Mouse (Mus musculus) liver, embryonic 14.5 days (tissue): Measurements from ENCODE around the gene Snrnp40. TPM values are rescaled to one million over a fixed set of nuclear protein-coding genes. Genes with fewer than 3 reads are reported as not detected.

Source experiments
- ATAC-seq: fragments of 200-750 bp; cut with Nextera tagmentation; 2 replicates; pipeline ENCODE4 v1.8.0; 2017; ENCODE audit warnings: moderate number of reproducible peaks, mild to moderate bottlenecking, moderate library complexity; ENCODE audit not compliant: insufficient read depth
- DNase-seq, 3 experiments: peaks; one replicate each; pipeline ENCODE4 v3.0.0-alpha.2; 2012 to 2013; ENCODE audit warnings: low read depth in 3 of 3, low spot score in 3 of 3
- H3K27ac ChIP-seq: fragments of 300-500 bp; sonication (generic); 2 replicates; pipeline ENCODE4 v1.5.1; 2014; ENCODE audit warnings: moderate library complexity, mild to moderate bottlenecking, control low read depth, inconsistent platforms
- H3K27me3 ChIP-seq: fragments of 300-500 bp; sonication (generic); 2 replicates; pipeline ENCODE4 v1.6.1; 2014; ENCODE audit warnings: mild to moderate bottlenecking, low read length, moderate library complexity; ENCODE audit not compliant: control insufficient read depth, insufficient read depth
- H3K36me3 ChIP-seq: fragments of 300-500 bp; sonication (generic); replicated peaks from 2 replicates; pipeline ENCODE4 v1.6.1; 2014; ENCODE audit warnings: low read depth; ENCODE audit not compliant: control insufficient read depth, insufficient read depth
- H3K4me1 ChIP-seq, 2 experiments: fragments of 200-500 bp in 1 of 2; fragments of 300-500 bp in 1 of 2; sonication (generic) in 1 of 2; replicated peaks; 2 replicates each; pipeline ENCODE4 v1.6.1; 2012 to 2014; ENCODE audit warnings: antibody characterized with exemption in 1 of 2, inconsistent platforms in 1 of 2, low read length in 1 of 2; ENCODE audit not compliant: control insufficient read depth in 2 of 2, insufficient read depth in 2 of 2
- H3K4me2 ChIP-seq: fragments of 300-500 bp; sonication (generic); 2 replicates; pipeline ENCODE4 v1.6.1; 2014; ENCODE audit warnings: low read depth, mild to moderate bottlenecking, control low read depth, moderate library complexity
- H3K4me3 ChIP-seq, 2 experiments: fragments of 200-500 bp in 1 of 2; fragments of 300-500 bp in 1 of 2; sonication (generic) in 1 of 2; 2 replicates each; pipeline ENCODE4 v1.5.1; 2012 to 2014; ENCODE audit warnings: low read depth in 2 of 2, low read length in 2 of 2, mild to moderate bottlenecking in 2 of 2, control low read depth in 1 of 2, inconsistent platforms in 1 of 2, moderate library complexity in 1 of 2; ENCODE audit not compliant: insufficient read depth in 1 of 2
- H3K9ac ChIP-seq: fragments of 300-500 bp; sonication (generic); replicated peaks from 2 replicates; pipeline ENCODE4 v1.6.1; 2014; ENCODE audit warnings: mild to moderate bottlenecking, control low read depth, moderate library complexity
- H3K9me3 ChIP-seq: fragments of 300-500 bp; sonication (generic); 2 replicates; pipeline ENCODE4 v1.6.1; 2016; ENCODE audit warnings: low read length, mixed read lengths; ENCODE audit not compliant: control insufficient read depth
- CTCF ChIP-seq: IDR thresholded peaks from 2 replicates; pipeline ENCODE4 v1.5.1; 2016; ENCODE audit warnings: antibody characterized with exemption, low read depth, control low read depth
- EP300 ChIP-seq: IDR thresholded peaks from 2 replicates; pipeline ENCODE4 v1.6.1; 2016; ENCODE audit warnings: antibody characterized with exemption, low read depth
- WGBS: fragments of 180-500 bp; shearing (Covaris S2); extraction: QIAGEN DNeasy Blood & Tissue Kit; methylation state at CpG from one replicate; pipeline ENCODE4 v1.1.7; 2014; ENCODE audit not compliant: insufficient replicate concordance; 5-methylcytosine and 5-hydroxymethylcytosine counted together
- polyA plus RNA-seq, 2 experiments: library from polyadenylated mRNA; depleted of rRNA in 1 of 2; stranded (reverse) in 1 of 2; unstranded in 1 of 2; fragments of >200 nt; fragmentation: Nextera tagmentation in 1 of 2; extraction: Ambion mirVana in 1 of 2; gene quantifications; 2 replicates each; pipeline versions ENCODE4 v1.2.1 to v1.2.3; 2012 to 2014

Snrnp40 gene
- polyA plus RNA-seq, 2 experiments, result 50.3 to 74.6 TPM

- DNase-seq, result no peak
- H3K9me3 ChIP-seq, result no peaks in the 10 kb centered on the region
- H3K4me2 ChIP-seq, result no peak overlapping the region
- no peak overlapping the region for H3K27ac ChIP-seq
- peaks cover 2% of the 10 kb centered on the region; the same call in 1 of the 2 replicates for H3K36me3 ChIP-seq
- ATAC-seq, result no peak
- no peak for TF ChIP-seq EP300
- no peak for TF ChIP-seq CTCF
- peaks cover 6 to 8% of the 10 kb centered on the region in 2 experiments; a peak in 3 of 4 replicates for H3K4me1 ChIP-seq
- no peak overlapping the region for H3K4me3 ChIP-seq
- no peaks in the 10 kb centered on the region for H3K27me3 ChIP-seq
- no peak overlapping the region for H3K9ac ChIP-seq
- WGBS, result 82% methylated on average over 3 of the region's 3 CpGs
These were observed 41.8 kb upstream of the Snrnp40 start for GRCm38 (mm10) chr4:130318122-130318521.

- Histone ChIP-seq H3K27ac (no peak overlapping the region), H3K4me3 (no peak overlapping the region), H3K36me3 (peaks cover 2% of the 10 kb centered on the region; the same call in 1 of the 2 replicates), H3K4me2 (no peak overlapping the region), H3K9ac (no peak overlapping the region), H3K27me3 (no peaks in the 10 kb centered on the region), H3K4me1 (peaks cover 6 to 8% of the 10 kb centered on the region in 2 experiments; a peak in 3 of 4 replicates), H3K9me3 (no peaks in the 10 kb centered on the region)
- TF ChIP-seq EP300, result no peak
- 0 out of 2 replicates have a peak, but pooled peaks have one; percentile 14 for TF ChIP-seq CTCF
- DNase-seq, result no peak
- no peak for ATAC-seq
- 77% methylated on average over 7 of the region's 7 CpGs for WGBS
These were observed 40.4 kb upstream of the Snrnp40 start for GRCm38 (mm10) chr4:130319564-130319963.

- 69% methylated on average over 7 of the region's 7 CpGs for WGBS
- no peak overlapping the region for H3K4me2 ChIP-seq
- 0 out of 2 replicates have a peak, but pooled peaks have one; percentile 37 for ATAC-seq
- DNase-seq, result no peak
- H3K36me3 ChIP-seq, result peaks cover 6% of the 10 kb centered on the region
- no peak overlapping the region for H3K27ac ChIP-seq
- TF ChIP-seq EP300, result no peak
- no peak for TF ChIP-seq CTCF
- H3K4me3 ChIP-seq, result no peak overlapping the region
- H3K9ac ChIP-seq, result no peak overlapping the region
- no peaks in the 10 kb centered on the region for H3K27me3 ChIP-seq
- peaks cover 6 to 8% of the 10 kb centered on the region in 2 experiments; a peak in 3 of 4 replicates for H3K4me1 ChIP-seq
- H3K9me3 ChIP-seq, result no peaks in the 10 kb centered on the region
These were observed 38.3 kb upstream of the Snrnp40 start for GRCm38 (mm10) chr4:130321640-130322039.

GRCm38 (mm10) chr4:130322567-130322966 is 37.4 kb upstream of the Snrnp40 start:
- Histone ChIP-seq H3K36me3 (peaks cover 10% of the 10 kb centered on the region), H3K4me3 (no peak overlapping the region), H3K4me1 (peaks cover 6 to 8% of the 10 kb centered on the region in 2 experiments; a peak in 3 of 4 replicates), H3K27ac (no peak overlapping the region), H3K9ac (no peak overlapping the region), H3K9me3 (no peaks in the 10 kb centered on the region), H3K4me2 (no peak overlapping the region), H3K27me3 (no peaks in the 10 kb centered on the region)
- DNase-seq (no peak), ATAC-seq (no peak)
- TF ChIP-seq EP300 (no peak), CTCF (no peak)
- WGBS, result 60% methylated on average over 7 of the region's 7 CpGs

GRCm38 (mm10) chr4:130323165-130323564 is 36.8 kb upstream of the Snrnp40 start:
- ATAC-seq, result no peak
- Histone ChIP-seq H3K36me3 (peaks cover 10% of the 10 kb centered on the region), H3K27ac (no peak overlapping the region), H3K4me2 (no peak overlapping the region), H3K4me1 (peaks cover 6 to 8% of the 10 kb centered on the region in 2 experiments; a peak in 3 of 4 replicates), H3K4me3 (no peak overlapping the region), H3K9me3 (no peaks in the 10 kb centered on the region), H3K9ac (no peak overlapping the region), H3K27me3 (no peaks in the 10 kb centered on the region)
- TF ChIP-seq CTCF (no peak), EP300 (no peak)
- 11% methylated on average over 1 of the region's 1 CpGs for WGBS
- DNase-seq, result no peak
